Mouse (Mus musculus) erythroblast, embryonic 14.5 days (primary cell): ENCODE measurements around the gene Arl6ip6.

Source experiments
- GATA1 ChIP-seq: IDR thresholded peaks from 2 replicates; pipeline ENCODE4 v1.6.1; 2012; ENCODE audit warnings: low read length, inconsistent platforms, mixed read lengths
- TAL1 ChIP-seq: IDR thresholded peaks from 3 replicates; pipeline ENCODE4 v1.6.1; 2012; ENCODE audit warnings: low read length, inconsistent platforms, mixed read lengths

GRCm38 (mm10) chr2:53206749-53207148, 15.2 kb downstream of the Arl6ip6 start:
- no peak for TF ChIP-seq TAL1
- no peak for TF ChIP-seq GATA1
